Mouse (Mus musculus) cerebellum, adult 9-10 months (tissue): ENCODE measurements at regions not wholly inside any gene's neighbourhood (a gene's known extent, or its start where the extent isn't known, plus 50 kb on each side); places are given as distances from the start of the nearest gene placed in this dataset.
A peak's percentile ranks its signal among the peaks of the same experiment; 100 is the strongest.
"Not testable (repeated sequence)": the region's sequence is repeated elsewhere in the genome, so short reads cannot be mapped to it uniquely, and the experiment has no call there.

Experiments used
- DNase-seq: peaks from one replicate; pipeline ENCODE4 v3.0.0; 2022

DNA sequence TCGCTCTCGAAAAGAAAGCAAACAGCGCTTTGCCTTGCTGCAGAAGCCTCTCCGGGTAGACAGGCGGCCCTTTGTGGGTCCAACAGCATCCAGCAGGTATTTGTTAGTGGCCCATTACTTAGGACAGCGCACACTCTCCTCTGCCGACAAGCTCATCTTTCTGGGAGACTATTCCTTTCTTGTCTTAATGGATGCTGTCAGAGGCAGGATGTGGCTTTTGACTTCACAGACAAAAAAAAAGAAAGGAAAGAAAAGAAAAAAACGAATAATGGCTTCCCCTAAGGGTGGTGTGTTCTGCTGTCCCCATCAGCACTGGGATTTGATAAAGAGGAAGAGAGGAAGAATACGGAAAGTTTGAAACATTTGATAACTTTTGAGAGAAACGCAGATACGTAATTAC lies 94.7 kb upstream of the Jarid2 start:
- DNase-seq = no peak

DNA sequence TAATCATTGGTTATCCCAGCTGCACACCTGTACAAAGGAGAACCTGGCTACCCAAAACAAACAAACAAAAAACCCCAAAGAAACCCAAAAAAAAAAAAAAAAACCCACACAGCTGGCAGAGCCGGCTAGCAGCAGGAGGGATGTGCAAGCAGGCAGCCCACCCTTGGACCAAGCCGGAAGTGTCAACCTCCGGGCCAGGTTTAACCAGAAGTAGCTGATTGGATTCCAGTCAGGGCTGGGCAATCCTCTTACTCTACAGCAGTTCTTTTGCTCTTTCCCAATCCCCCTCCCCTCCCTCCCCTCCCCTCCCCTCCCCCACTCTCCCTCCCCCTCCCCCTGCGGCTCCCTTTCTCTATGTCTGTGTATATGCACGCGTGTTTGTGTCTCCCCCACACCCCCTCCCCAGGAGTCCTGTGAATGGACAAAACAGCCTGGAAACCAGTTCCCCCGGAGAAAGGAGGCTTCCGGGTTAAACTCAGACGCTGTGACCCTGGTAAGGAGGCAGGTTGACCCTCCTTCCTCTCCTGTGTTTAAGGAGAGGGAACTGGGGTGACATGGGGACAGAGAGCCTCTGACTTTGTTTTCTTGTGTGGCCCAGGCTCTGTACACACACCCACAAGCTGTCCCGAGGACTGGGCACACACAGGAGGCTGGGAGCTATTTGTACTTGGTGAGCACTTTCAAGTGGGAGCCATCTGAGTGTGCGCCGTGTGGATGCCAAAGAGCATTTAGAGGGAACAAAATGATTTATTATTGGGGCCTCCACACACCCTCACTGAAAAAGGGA lies 93.9 kb upstream of the Jarid2 start:
- DNase-seq = no peak

DNA sequence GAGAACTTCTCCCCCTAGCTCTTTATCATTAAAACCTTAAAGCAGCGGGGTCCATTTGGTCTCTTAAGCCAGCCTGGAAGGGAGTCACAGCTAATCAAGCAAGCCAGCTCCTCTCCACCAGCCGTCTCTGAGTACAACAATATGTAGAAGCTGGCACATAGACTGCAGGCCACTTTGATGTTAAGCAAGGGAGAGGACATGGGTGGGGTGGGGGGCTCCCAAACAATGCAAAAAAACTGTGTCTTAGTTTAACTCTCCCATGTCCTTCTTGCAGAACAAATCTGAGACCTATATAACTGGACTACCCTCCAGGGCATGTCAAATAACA lies 93.3 kb upstream of the Jarid2 start:
- DNase-seq = no peak

DNA sequence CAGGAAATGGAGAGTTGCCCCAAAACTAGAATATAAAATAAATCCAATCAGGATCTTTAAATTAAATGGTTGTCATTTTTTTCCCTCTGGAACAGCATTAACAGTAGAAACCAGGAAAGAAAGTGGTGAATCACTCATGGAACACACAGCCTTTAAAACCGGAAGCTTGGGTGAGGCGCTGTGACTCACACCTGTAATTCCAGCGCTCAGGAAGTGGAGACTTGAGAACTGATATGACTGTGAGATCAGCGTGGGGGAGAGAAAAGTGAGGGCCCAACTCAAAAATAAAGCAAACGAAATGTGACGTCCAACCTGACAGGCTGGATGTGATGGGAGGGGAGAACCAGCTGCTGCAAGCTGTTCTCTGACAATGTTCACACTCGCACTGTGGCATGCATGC lies 86.9 kb upstream of the Jarid2 start:
- no peak for DNase-seq

DNA sequence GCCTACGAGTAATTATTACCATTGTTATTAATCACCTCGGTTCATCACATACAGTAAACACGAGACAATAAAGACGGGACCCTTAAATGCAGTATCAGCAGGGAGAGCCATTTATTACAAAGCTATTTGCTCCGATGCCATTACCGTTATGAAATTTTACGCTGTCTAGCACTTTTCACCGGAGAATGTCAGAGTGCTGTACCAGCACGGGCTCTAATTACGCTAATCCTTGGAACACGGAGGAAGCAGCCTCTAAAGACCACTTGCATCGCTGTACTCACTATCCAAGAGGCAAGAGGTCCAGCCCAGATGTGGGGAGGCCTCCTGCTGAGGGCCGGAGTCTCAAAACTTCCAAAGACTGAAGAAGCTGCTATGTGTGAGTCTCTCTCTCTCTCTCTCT lies 79.2 kb upstream of the Jarid2 start:
- no peak for DNase-seq

DNA sequence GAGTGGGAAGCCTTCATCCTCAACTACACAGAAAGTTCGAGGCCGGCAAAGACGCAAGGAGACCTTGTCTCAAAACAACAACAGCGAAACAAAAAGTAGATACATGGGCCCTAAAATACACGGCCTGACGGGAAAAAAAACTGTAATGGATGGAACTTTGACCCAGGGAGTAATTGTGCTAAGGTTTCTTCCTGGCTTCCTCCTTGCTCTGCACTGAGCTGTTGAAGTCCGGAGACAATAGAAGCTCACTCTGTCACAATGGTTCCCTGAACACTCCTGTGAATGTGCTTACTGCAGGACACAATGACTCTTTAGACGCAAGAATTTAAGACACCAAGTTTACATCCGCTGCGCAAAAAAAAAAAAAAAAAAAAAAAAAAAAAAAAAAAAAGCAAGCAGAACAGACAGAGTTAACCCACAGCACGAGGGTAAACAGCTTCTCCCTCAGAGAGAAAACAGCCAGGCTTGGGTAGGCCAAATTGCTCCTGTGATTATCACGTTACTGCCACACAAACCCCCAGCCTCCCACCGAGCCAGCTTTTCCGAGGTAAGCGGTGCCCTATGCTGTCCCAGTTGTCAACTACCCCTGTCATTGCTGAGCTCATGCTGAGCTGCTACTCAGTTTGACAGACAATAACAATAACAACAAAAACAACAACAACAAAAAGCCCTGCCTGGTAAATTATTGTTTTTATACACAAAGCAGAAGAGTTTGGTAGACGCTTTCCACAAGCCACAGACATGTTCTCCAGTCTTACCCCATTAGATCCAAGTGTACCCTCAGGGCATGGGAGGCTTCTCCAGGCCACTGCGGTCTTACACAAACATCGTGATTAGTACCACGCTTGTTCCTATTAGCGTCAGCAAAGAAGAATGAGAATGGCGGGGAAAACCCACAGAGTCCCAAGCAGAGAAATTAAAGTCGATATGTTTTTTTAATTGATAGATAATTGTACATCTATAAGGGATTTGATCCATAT lies 77.7 kb upstream of the Jarid2 start:
- no peak for DNase-seq

DNA sequence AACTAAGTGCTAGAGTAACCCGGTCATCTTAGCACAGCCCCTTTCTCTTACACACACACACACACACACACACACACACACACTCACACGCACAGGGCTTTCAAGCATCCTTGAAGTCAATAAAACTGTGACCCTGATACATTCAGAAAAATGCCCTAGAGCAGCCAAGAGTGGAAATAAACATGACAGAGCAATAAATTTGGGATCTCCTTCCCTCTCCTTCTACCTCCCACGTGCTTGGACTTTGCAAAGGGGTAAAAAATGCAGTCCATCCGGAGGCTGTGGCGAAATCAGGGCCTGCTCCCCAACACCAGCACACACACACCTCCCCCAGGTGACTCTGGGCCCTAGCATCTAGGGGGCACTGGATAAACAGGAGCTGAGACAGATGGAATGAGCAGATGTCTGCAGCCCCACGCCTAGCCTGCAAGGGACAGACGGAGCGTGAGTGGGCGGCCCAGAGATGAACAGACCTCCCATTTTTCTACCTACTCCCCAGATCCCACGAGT lies 71.3 kb upstream of the Jarid2 start:
- peak; percentile 79 for DNase-seq

DNA sequence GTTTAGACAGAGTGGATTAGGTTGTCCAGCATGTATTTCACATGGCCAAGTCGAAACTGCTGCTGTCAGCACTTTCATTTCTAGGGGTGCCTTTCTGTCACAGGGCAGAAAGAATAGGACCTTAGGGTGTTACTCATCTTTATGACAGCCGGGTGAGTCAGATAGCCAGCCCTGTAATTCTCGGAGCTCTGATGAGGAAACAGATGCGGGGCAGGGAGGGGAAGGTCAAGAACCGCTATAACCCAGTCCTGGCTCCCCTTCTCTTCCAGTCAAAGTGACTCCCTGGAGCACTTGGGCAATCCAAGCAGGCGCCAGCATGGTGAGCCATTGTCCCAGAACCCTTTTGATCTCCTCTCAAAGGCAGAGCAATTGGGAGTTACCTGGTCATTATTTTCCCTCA lies 69.4 kb upstream of the Jarid2 start:
- DNase-seq = no peak

DNA sequence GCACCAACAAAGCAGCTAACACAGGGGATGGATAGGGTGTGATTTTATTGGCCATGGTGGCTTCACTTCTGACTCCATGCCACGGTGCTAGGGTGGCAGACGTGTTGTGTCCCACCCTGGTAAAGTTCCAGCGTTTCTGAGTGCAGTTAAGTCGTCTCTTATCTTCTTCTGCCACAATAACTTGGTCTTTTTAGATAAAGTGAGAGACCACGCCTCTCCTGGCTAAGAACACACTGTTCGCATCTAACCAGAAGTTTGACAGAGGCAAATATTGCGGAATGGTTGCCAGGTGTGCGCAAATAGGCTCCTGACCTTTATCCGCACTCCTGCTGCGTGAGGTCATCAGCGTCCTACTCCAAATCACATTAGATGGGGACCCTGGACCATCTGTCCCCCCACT lies 66.2 kb upstream of the Jarid2 start:
- DNase-seq = no peak

DNA sequence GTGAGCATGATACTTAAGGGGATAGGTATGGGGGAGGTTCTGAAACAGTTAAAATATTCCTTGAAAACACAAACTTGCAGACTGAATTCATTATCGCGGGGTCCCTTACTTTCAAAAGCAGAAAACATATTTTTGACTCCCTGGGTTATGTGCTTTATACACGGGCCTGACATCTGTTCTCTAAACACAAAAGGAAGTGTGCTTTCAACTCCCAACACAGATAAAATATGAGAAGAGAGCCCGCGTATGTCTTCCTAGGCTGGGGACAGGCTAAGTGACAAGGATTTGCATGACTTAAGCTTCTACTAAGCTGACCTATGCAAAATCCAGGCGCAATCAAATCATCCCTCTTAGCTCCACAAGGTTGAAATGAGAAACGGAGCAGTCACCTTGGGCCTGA lies 65.5 kb upstream of the Jarid2 start:
- DNase-seq = no peak

DNA sequence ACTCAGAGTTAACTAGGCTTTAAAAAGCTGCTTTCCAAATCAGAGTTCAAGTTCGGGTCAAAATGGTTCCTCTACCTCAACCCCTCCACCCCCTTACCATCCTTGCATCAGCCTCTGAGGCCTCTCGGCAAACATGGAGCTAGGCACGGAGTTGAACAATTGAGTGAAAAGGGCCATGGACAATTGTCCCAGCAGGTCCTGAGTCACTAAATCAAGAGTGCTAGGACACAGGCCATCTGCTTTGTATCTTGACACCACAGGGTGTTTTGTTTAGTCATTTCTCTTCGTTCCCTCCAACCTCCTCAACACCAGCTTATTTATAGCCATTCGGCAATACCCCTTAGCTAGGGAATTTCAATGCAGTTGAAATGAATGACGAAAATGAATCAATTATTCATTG lies 59.5 kb upstream of the Jarid2 start:
- peak; percentile 79 for DNase-seq

DNA sequence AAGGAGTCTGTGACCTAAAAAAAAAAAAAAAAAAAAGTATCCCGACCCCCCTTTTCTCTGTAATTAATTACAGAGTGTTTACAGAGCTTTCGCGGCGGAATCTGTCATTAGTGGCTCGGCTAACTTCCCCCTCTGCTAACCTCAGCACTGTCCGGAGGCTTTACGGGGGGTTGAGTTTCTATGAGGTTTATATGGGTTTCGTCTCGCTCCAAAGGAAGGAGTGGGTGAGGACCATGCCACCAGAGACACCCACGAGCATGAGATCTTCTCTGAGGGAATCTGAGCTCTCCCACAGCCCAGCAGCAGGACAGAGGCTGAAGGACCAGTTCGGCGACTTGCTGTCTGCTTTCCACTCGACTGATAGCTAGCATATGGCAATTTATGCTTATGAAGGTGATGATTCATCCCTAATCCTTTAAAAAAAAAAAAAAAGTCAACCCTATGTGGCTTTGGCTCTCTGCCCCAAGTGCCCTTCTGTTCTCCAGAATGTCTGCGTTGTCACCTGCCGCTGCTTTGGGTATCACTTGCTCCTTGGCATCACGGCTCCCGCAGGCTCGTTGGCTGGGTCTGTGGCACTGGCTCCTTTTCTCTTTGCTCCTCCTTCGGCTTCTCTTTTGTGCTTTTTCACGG lies 55.8 kb upstream of the Jarid2 start:
- peak; percentile 94 for DNase-seq

DNA sequence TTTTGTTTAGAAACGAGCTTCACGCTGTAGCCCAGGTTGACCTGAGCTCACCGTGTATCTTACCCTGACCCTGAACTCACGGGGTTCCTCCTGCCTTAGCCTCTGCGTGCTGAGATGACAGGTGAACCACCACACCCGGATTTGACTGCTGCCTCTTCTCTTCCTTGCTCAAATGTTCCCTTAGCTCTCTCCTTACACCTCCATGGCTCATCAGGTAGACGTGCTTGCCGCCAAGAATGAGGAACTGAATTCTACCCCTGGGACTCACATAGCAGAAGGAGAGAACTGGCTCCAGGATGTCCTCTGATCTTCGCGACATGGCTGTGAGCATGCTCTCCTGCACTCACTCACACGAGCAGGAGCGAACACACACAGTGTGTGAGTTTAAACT lies 55.3 kb upstream of the Jarid2 start:
- DNase-seq = no peak

DNA sequence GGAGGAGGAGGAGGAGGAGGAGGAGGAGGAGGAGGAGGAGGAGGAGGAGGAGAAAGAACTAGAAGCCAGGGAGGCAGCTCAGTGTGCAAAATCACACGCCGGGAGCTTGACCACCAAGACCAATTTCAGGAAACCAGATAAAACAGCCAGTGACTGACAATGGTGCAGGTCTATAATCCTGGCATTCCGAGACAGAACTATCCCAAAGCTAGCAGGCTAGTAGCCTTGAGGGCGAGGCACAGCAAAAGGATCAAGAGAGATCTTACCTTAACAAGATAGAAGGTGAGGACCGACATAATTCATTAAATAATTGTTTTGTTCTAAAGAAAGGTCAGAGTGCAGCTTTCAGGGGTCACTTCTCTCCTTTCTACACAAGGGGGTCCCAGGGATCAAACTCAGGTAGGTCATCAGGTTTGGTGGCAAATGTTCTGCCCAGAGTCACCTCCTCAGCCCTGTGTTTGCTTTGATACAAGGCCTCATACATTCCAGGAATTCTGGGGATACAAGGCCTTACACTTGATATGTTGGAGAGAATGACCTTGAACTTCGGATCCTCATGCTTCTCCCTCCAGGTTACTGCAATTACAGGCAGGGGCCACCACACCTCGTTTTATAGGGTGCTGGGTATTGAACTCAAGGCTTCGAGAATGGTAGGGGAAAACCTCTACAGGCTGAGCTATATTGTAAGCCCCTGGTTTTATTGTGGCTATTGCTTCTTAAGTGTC lies 54.2 kb upstream of the Jarid2 start:
- no peak for DNase-seq

DNA sequence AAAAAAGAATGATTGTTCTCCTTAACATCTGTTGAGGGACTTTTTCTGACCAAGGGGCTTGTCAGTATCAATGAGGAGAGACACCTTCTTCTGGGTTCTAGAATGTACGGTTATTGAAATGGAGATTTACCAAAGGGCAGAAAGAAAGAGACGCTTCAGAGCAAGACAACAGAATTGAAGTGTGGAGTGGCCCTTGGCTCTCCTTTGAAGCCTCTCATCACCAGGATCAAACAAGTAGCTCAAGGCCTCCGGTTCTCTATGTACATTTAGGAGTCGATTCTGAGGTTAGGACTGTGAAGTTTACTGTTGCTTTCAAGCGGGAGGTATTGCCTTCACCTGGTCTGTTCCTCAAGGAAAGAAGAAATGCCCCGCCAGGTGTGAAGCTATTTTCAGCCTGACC lies 53.2 kb upstream of the Jarid2 start:
- no peak for DNase-seq

DNA sequence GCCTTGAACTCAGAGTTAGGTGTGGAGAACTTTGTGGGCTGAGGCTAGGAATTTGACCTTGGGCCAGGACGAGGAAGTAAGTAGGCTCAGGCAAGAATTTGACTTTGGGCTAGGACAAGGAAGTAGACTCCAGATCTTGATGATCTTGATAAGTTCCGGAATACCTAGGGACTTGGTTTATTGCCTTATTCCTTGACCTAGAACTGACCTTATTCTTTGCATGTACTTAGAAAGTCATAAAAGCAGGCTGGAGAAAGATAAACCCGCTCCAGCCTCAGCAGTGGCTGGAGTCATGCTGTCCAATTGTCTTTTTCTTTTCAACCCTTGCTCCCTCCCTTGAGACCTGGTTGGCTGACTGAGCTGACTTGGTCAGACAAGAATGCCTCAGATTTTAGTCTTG lies 51.2 kb upstream of the Jarid2 start:
- no peak for DNase-seq

DNA sequence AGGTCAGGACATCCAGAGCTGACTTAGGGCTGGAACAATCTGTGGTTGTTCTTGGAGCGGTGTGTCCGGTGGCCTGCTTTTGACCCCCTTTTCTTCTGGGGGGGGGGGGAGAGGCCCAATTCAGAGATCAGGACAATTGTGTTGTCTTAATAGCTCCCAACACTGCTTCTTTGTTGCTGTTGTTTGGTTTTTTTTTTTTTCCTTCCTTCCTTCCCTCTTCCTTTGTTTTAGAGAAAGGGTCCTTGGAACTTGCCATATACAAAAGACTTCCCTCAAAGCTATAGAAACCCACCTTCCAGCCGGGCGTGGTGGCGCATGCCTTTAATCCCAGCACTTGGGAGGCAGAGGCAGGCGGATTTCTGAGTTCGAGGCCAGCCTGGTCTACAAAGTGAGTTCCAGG lies 49.8 kb upstream of the Jarid2 start:
- not testable (repeated sequence) for DNase-seq
